Mouse (Mus musculus) heart, postnatal 36 days (tissue): Measurements from ENCODE around the gene Sf1. TPM values are rescaled to one million over a fixed set of nuclear protein-coding genes. Genes with fewer than 3 reads are reported as not detected.

Source experiments
- DNase-seq, 2 experiments: peaks; one replicate each; pipeline ENCODE4 v3.0.0; 2021 to 2022
- intact Hi-C: fragments of 180-260 bp; cut with DNase I; formaldehyde crosslinking; loops from one replicate; pipeline ENCODE4 v1.15.1; 2025
- total RNA-seq, 2 experiments: library from RNA; stranded (reverse); gene quantifications; 2 replicates each; pipeline ENCODE4 v1.2.3; 2021

Gene Sf1
- total RNA-seq, 2 experiments from 2014 or later, result 89.4 to 101 TPM

- intact Hi-C loops, result no loop called here
- DNase-seq, result no peak
Observed at GRCm38 (mm10) chr19:6393637-6394036, 30.1 kb downstream of the Sf1 start.

GRCm38 (mm10) chr19:6396237-6396636, 32.7 kb downstream of the Sf1 start:
- intact Hi-C loops, result no loop called here
- no peak for DNase-seq

- intact Hi-C loops, result loop anchor here (2.0 kb wide), 3 partner anchors 23 to 57 kb away; partner anchors contain the start of gene Map4k2
- no peak for DNase-seq
Observed at GRCm38 (mm10) chr19:6397582-6398249, 34.2 kb downstream of the Sf1 start.

GRCm38 (mm10) chr19:6398447-6399284, 35.2 kb downstream of the Sf1 start:
- peak; percentile 78 to 84 for DNase-seq
- intact Hi-C loops, result loop anchor here (2.0 kb wide), 3 partner anchors 24 to 58 kb away; partner anchors contain the start of gene Map4k2

- DNase-seq, result peak; percentile 77 to 83
- intact Hi-C loops, result loop anchor here (2.0 kb wide), 4 partner anchors 25 to 59 kb away; partner anchors contain the start of gene Map4k2
Observed at GRCm38 (mm10) chr19:6399285-6400095, 36.0 kb downstream of the Sf1 start, which contains the start of gene Rasgrp2. Gene Rasgrp2 (plus strand): TSS chr19:6399340.

GRCm38 (mm10) chr19:6400096-6401086, 36.9 kb downstream of the Sf1 start:
- intact Hi-C loops, result loop anchor here (2.0 kb wide), 1 partner anchor 52 kb away; no protein-coding TSS in a partner anchor
- peak in 1 of 2 experiments; percentile 39 for DNase-seq

- peak; percentile 90 to 92 for DNase-seq
- intact Hi-C loops, result loop anchor here (2.0 kb wide), 1 partner anchor 52 kb away; no protein-coding TSS in a partner anchor
Observed at GRCm38 (mm10) chr19:6401131-6401815, 37.8 kb downstream of the Sf1 start.

GRCm38 (mm10) chr19:6401951-6402350, 38.5 kb downstream of the Sf1 start:
- intact Hi-C loops, result loop anchor here (2.0 kb wide), 1 partner anchor 51 kb away; no protein-coding TSS in a partner anchor
- peak; percentile 43 to 50 for DNase-seq

GRCm38 (mm10) chr19:6403869-6404268, 40.4 kb downstream of the Sf1 start:
- intact Hi-C loops, result no loop called here
- DNase-seq, result no peak

- no peak for DNase-seq
- intact Hi-C loops, result no loop called here
Observed at GRCm38 (mm10) chr19:6405433-6405832, 41.9 kb downstream of the Sf1 start.

- intact Hi-C loops, result no loop called here
- DNase-seq, result no peak
Observed at GRCm38 (mm10) chr19:6407109-6407508, 43.6 kb downstream of the Sf1 start.

GRCm38 (mm10) chr19:6407816-6408510, 44.5 kb downstream of the Sf1 start:
- intact Hi-C loops, result no loop called here
- DNase-seq, result no peak

- intact Hi-C loops, result no loop called here
- DNase-seq, result no peak
Observed at GRCm38 (mm10) chr19:6408749-6409148, 45.3 kb downstream of the Sf1 start.

- no peak for DNase-seq
- intact Hi-C loops, result no loop called here
Observed at GRCm38 (mm10) chr19:6409176-6409575, 45.7 kb downstream of the Sf1 start.

GRCm38 (mm10) chr19:6409936-6410335, 46.4 kb downstream of the Sf1 start:
- DNase-seq, result no peak
- intact Hi-C loops, result no loop called here

- peak in 1 of 2 experiments; percentile 44 for DNase-seq
- intact Hi-C loops, result no loop called here
Observed at GRCm38 (mm10) chr19:6412798-6413197, 49.3 kb downstream of the Sf1 start.

- no peak for DNase-seq
- intact Hi-C loops, result no loop called here
Observed at GRCm38 (mm10) chr19:6415454-6415853, 52.0 kb downstream of the Sf1 start.

GRCm38 (mm10) chr19:6416124-6416770, 52.8 kb downstream of the Sf1 start:
- intact Hi-C loops, result no loop called here
- DNase-seq, result no peak
